Mouse (Mus musculus) MEL (cell line): Measurements from ENCODE around the gene Larp4b.

Experiments used
- CHD2 ChIP-seq: IDR thresholded peaks from 2 replicates; pipeline ENCODE4 v1.6.1; 2011; ENCODE audit warnings: low read length, improper control_type of control experiment
- CTCF ChIP-seq, 3 experiments: IDR thresholded peaks in 2 of 3; conservative IDR thresholded peaks in 1 of 3; 2 replicates each; pipeline ENCODE4 v1.5.1; 2011 to 2012; ENCODE audit warnings: low read length in 3 of 3, low read depth in 2 of 3, mild to moderate bottlenecking in 2 of 3, improper control_type of control experiment in 1 of 3, inconsistent platforms in 1 of 3, mixed read lengths in 1 of 3, moderate library complexity in 1 of 3; ENCODE audit not compliant: control insufficient read depth in 1 of 3, insufficient read depth in 1 of 3, poor library complexity in 1 of 3, severe bottlenecking in 1 of 3
- E2F4 ChIP-seq: IDR thresholded peaks from 2 replicates; pipeline ENCODE4 v1.6.1; 2011; ENCODE audit warnings: low read depth, low read length, improper control_type of control experiment, borderline replicate concordance
- ELF1 ChIP-seq: IDR thresholded peaks from 2 replicates; pipeline ENCODE4 v1.6.1; 2014; ENCODE audit warnings: low read depth, mild to moderate bottlenecking, inconsistent platforms, low read length, improper control_type of control experiment, moderate library complexity
- GATA1 ChIP-seq: IDR thresholded peaks from 2 replicates; pipeline ENCODE4 v1.6.1; 2011; ENCODE audit warnings: low read depth, low read length, improper control_type of control experiment
- JUND ChIP-seq: IDR thresholded peaks from 2 replicates; pipeline ENCODE4 v1.6.1; 2011; ENCODE audit warnings: low read depth, mild to moderate bottlenecking, improper control_type of control experiment, low read length
- MYC ChIP-seq: IDR thresholded peaks from 2 replicates; pipeline ENCODE4 v1.6.1; 2011; ENCODE audit warnings: low read depth, mild to moderate bottlenecking, low read length, improper control_type of control experiment, moderate library complexity
- POLR2A ChIP-seq, 2 experiments: IDR thresholded peaks; 2 replicates each; pipeline ENCODE4 v1.6.1; 2011 to 2012; ENCODE audit warnings: low read length in 2 of 2, mild to moderate bottlenecking in 2 of 2, control low read depth in 1 of 2, improper control_type of control experiment in 1 of 2, low read depth in 1 of 2, moderate library complexity in 1 of 2; ENCODE audit not compliant: control insufficient read depth in 1 of 2, insufficient read depth in 1 of 2, poor library complexity in 1 of 2
- POLR2AphosphoS2 ChIP-seq: IDR thresholded peaks from 2 replicates; pipeline ENCODE4 v1.6.1; 2011; ENCODE audit warnings: low read length, improper control_type of control experiment
- TAL1 ChIP-seq: IDR thresholded peaks from 2 replicates; pipeline ENCODE4 v1.6.1; 2012; ENCODE audit warnings: mild to moderate bottlenecking, inconsistent platforms, low read length, moderate library complexity, mixed read lengths
- TBP ChIP-seq: IDR thresholded peaks from 2 replicates; pipeline ENCODE4 v1.8.0; 2011; ENCODE audit warnings: low read depth, low read length, improper control_type of control experiment
- USF2 ChIP-seq, 2 experiments: IDR thresholded peaks; 2 replicates each; pipeline ENCODE4 v1.6.1; 2011 to 2012; ENCODE audit warnings: improper control_type of control experiment in 2 of 2, low read length in 2 of 2, borderline replicate concordance in 1 of 2, inconsistent platforms in 1 of 2, low read depth in 1 of 2, mild to moderate bottlenecking in 1 of 2; ENCODE audit not compliant: insufficient read depth in 1 of 2
- ZC3H11A ChIP-seq: IDR thresholded peaks from 2 replicates; pipeline ENCODE4 v1.6.1; 2012; ENCODE audit warnings: low read depth, mild to moderate bottlenecking, inconsistent platforms, low read length, improper control_type of control experiment
- ZMIZ1 ChIP-seq: IDR thresholded peaks from 2 replicates; pipeline ENCODE4 v1.6.1; 2012; ENCODE audit warnings: low read depth, mild to moderate bottlenecking, inconsistent platforms, low read length, improper control_type of control experiment, moderate library complexity

GRCm38 (mm10) chr13:9127715-9128114 lies 34.0 kb downstream of the Larp4b start:
- TF ChIP-seq CTCF (IDR thresholded peaks at IDR 0.05 in 2 of 3, conservative IDR thresholded peaks at IDR 0.05 in 1 of 3; ENCODE audit: control insufficient read depth in 1 of 3, insufficient read depth in 1 of 3, low read depth in 2 of 3, low read length in 3 of 3, poor library complexity in 1 of 3, severe bottlenecking in 1 of 3) (no peak), GATA1 (no peak), JUND (no peak), USF2 (IDR thresholded peaks at IDR 0.05; ENCODE audit: borderline replicate concordance in 1 of 2, insufficient read depth in 1 of 2, low read depth in 1 of 2, low read length in 2 of 2) (no peak), ELF1 (no peak), ZC3H11A (no peak), MYC (no peak), TBP (no peak), CHD2 (no peak), POLR2AphosphoS2 (no peak), E2F4 (no peak), POLR2A (IDR thresholded peaks at IDR 0.05; ENCODE audit: control insufficient read depth in 1 of 2, insufficient read depth in 1 of 2, low read depth in 1 of 2, low read length in 2 of 2, poor library complexity in 1 of 2) (no peak), ZMIZ1 (no peak), TAL1 (no peak)
